ENCODE assay signal across 4 mouse cellular contexts in the genomic region with DNA sequence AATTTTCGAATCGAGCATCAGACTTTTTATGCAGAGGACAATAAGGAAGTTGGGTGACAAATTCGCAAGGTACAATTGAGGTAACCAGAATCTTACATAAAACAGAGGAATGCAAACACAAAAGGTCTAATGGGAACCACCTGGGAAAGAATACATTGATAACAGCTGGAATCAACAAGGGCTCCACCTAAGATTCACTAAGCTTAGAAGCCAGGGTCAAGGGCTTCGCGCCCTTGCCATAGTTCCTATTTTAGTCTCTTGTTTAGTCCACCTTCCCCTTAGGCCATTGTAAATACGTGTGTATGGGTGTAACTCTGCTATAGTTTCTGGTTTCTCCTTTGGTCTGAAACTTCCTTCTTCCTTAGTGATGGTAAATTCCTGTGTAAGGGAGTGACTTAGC.
A peak's percentile ranks its signal among the peaks of the same experiment; 100 is the strongest.
DNase-seq lines count a peak whose midpoint lies in the region.
"Not testable (repeated sequence)": the region's sequence is repeated elsewhere in the genome, so short reads cannot be mapped to it uniquely, and the experiment has no call there.

No protein-coding gene starts in this region.

- DNase-seq in ES-CJ7 (ENCODE audit: low read depth, low spot score) (peak; percentile 62), R1 (ENCODE audit: low read depth, low spot score) (peak; percentile 68), ZHBTc4 (ENCODE audit: low read depth, low spot score) (peak; percentile 84)
- DNase-seq in ES-E14 (ENCODE audit: low read depth, low spot score): not testable (repeated sequence)

- H3K4me3 ChIP-seq in ES-E14 (ENCODE audit: insufficient read depth in 1 of 2, low read depth in 1 of 2, low read length in 2 of 2, poor library complexity in 1 of 2, severe bottlenecking in 1 of 2): not testable (repeated sequence)

- H3K9me3 ChIP-seq in ES-E14 (ENCODE audit: control insufficient read depth, insufficient read depth, low read depth, low read length): not testable (repeated sequence)

- H3K9ac ChIP-seq in ES-E14 (ENCODE audit: insufficient read depth, low read depth, low read length, poor library complexity, severe bottlenecking): not testable (repeated sequence)

- in situ Hi-C loops in ES-E14 (cut with MboI; ENCODE audit: low sequenced_read_pairs in 2 of 2, unreplicated experiment in 2 of 2): not testable (repeated sequence)

- H3K36me3 ChIP-seq in ES-E14 (ENCODE audit: control insufficient read depth, insufficient read depth, low read length, poor library complexity, severe bottlenecking): not testable (repeated sequence)

- peak overlapping the region; percentile 83 for H3K27ac ChIP-seq in ES-E14 (ENCODE audit: insufficient read depth, low read depth, low read length, poor library complexity, severe bottlenecking)

- H3K4me1 ChIP-seq in ES-E14 (ENCODE audit: control insufficient read depth in 2 of 2, insufficient read depth in 2 of 2, low read length in 2 of 2, poor library complexity in 1 of 2): not testable (repeated sequence)
